ENCODE assay signal across 11 mouse cellular contexts in genomic region chr7:100788291-100788690, GRCm38 (mm10).
DNase-seq lines count a peak whose midpoint lies in the region; ATAC-seq lines count a peak whose summit lies in the region.
"Had no signal": no experiment of that assay in that cellular context is flagged by ENCODE, and none has a peak within 500 bp of the region (broad histone marks: within the 10 kb centered on the region; RNA-seq: fewer than 3 reads in every experiment).

No protein-coding gene starts in this region.

- no peak overlapping the region for H3K4me2 ChIP-seq in kidney, embryonic 15.5 days
- no peak overlapping the region for H3K4me2 ChIP-seq in hindbrain, embryonic 12.5 days (replicated peaks)
- H3K4me2 ChIP-seq: limb, embryonic 15.5 days had no signal

- H3K27ac ChIP-seq in kidney, embryonic 15.5 days = no peak overlapping the region
- H3K27ac ChIP-seq in hindbrain, embryonic 12.5 days = no peak overlapping the region
- H3K27ac ChIP-seq: limb, embryonic 15.5 days; midbrain, embryonic 10.5 days had no signal

- no peak overlapping the region for H3K9ac ChIP-seq in kidney, embryonic 15.5 days
- H3K9ac ChIP-seq in hindbrain, embryonic 12.5 days = no peak overlapping the region
- H3K9ac ChIP-seq: limb, embryonic 15.5 days had no signal

- 83% methylated on average over 1 of the region's 1 CpGs for WGBS in kidney, embryonic 15.5 days
- WGBS in hindbrain, embryonic 12.5 days = 85% methylated on average over 1 of the region's 1 CpGs

- no peaks in the 10 kb centered on the region for H3K9me3 ChIP-seq in kidney, embryonic 15.5 days (replicated peaks)
- H3K9me3 ChIP-seq in hindbrain, embryonic 12.5 days (replicated peaks) = no peaks in the 10 kb centered on the region
- H3K9me3 ChIP-seq: limb, embryonic 15.5 days; midbrain, embryonic 10.5 days had no signal

- peaks cover 9% of the 10 kb centered on the region; the same call in 1 of the 2 replicates for H3K4me1 ChIP-seq in kidney, embryonic 15.5 days
- H3K4me1 ChIP-seq in hindbrain, embryonic 12.5 days = peaks cover 9% of the 10 kb centered on the region; the same call in 1 of the 2 replicates
- H3K4me1 ChIP-seq: midbrain, embryonic 10.5 days had no signal

- DNase-seq in kidney, adult 18-20 months = peak; percentile 17
- peak; percentile 11 for DNase-seq in urinary bladder, postnatal 14 days (ENCODE audit: low spot score)
- no peak for DNase-seq in urinary bladder, postnatal 25 days (ENCODE audit: low spot score)
- DNase-seq in heart, postnatal 14 days = peak; percentile 39 to 45
- DNase-seq: right cerebral cortex, adult 18-20 months; thymus, postnatal 36 days had no signal

- intact Hi-C loops in heart, postnatal 14 days (cut with DNase I) = no loop called here

- H3K36me3 ChIP-seq in kidney, embryonic 15.5 days = no peaks in the 10 kb centered on the region
- H3K36me3 ChIP-seq in hindbrain, embryonic 12.5 days = no peaks in the 10 kb centered on the region
- H3K36me3 ChIP-seq: limb, embryonic 15.5 days had no signal

- no peaks in the 10 kb centered on the region for H3K27me3 ChIP-seq in kidney, embryonic 15.5 days
- no peaks in the 10 kb centered on the region for H3K27me3 ChIP-seq in hindbrain, embryonic 12.5 days
- H3K27me3 ChIP-seq: limb, embryonic 15.5 days had no signal

- no peak for ATAC-seq in kidney, embryonic 15.5 days (replicated peaks; ENCODE audit: low FRiP score)
- no peak for ATAC-seq in erythroid progenitor cell, adult 5-6 weeks (replicated peaks; ENCODE audit: low FRiP score, poor library complexity, severe bottlenecking)
- no peak for ATAC-seq in hindbrain, embryonic 12.5 days (ENCODE audit: low FRiP score)

- H3K4me3 ChIP-seq in kidney, embryonic 15.5 days (replicated peaks) = no peak overlapping the region
- no peak overlapping the region for H3K4me3 ChIP-seq in hindbrain, embryonic 12.5 days
- H3K4me3 ChIP-seq: limb, embryonic 15.5 days; midbrain, embryonic 10.5 days had no signal
